Mouse (Mus musculus) thymus, postnatal 0 days (tissue): ENCODE results near the gene Myb. TPM values are rescaled to one million over a fixed set of nuclear protein-coding genes. Genes with fewer than 3 reads are reported as not detected.
A peak's percentile ranks its signal among the peaks of the same experiment; 100 is the strongest.
"Not testable (repeated sequence)": the region's sequence is repeated elsewhere in the genome, so short reads cannot be mapped to it uniquely, and the experiment has no call there.

Source experiments
- DNase-seq: peaks from one replicate; pipeline ENCODE4 v3.0.0-alpha.2; 2015; ENCODE audit warnings: low spot score
- polyA plus RNA-seq: library from polyadenylated mRNA; unstranded; fragments of >200 nt; fragmentation: Nextera tagmentation; extraction: Ambion mirVana; gene quantifications from 2 replicates; pipeline ENCODE4 v1.2.1, GENCODE M21; 2015

The Myb gene
- polyA plus RNA-seq, 1 experiment from 2014 or later, result 202 TPM

- no peak for DNase-seq
Measured at GRCm38 (mm10) chr10:21172650-21173200, 11.9 kb upstream of the Myb start.

- DNase-seq, result no peak
Measured at GRCm38 (mm10) chr10:21168466-21168865, 7.7 kb upstream of the Myb start.

DNA sequence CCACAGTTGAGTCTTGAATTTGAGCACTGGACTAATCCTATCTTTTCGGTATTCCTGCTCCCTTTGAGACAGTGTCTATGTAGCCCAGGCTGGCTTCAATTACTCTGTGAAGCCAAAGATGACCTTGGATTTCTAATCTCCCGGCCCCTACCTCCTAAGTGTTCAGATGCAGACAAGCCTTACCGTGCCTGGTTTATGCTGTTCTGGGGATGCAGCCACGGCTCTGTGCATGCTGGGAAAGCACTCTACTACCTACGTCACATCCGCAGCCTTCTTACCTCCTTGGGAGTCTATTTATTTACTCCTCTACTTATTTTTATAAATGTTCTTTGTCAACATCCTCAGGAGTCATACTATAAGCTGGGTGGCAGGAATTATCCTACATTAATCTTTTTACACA lies 7.1 kb upstream of the Myb start:
- DNase-seq, result no peak

DNA sequence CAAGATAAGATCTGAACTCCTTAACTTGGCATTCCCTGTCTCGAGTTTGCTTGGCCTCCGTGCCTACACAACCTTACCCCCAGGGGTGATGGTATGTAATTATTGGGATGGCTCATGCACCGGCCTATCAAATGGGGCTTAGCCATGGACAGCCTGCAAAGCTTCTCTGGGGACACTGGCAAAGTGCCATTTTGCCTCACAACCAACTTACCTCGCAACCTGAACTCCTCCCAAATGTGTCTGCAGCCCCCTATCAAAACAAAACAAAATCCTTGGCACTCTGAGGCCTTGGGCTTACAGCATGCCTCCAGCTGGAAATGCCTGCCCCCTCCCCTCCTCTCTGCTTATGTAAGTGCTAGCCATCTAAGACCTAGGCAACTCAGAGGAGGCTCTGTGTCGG lies 6.4 kb upstream of the Myb start:
- DNase-seq, result no peak

GRCm38 (mm10) chr10:21165411-21165810 lies 4.6 kb upstream of the Myb start:
- no peak for DNase-seq

DNA sequence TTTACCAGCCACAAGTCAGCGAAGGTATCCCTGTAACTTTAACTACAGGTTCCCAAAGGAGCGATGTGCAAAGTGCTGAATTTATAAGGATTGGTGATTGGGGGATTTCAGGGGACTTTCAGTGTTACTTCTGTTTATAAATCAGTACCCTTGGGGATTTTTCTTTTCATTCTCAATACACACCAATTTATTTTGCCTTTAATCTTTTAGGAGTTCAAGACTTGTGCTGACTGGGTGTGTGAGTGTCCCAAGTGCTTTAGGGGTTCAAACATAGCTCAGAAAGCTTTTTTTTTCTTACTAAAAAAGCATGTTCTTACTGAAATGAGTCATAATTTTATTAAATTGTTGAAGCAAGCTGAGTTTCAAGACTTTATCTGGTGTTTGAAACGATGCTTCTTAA lies 1.3 kb upstream of the Myb start:
- no peak for DNase-seq

- DNase-seq, result peak; percentile 76
Measured at GRCm38 (mm10) chr10:21161359-21162094, 743 bp upstream of the Myb start.

DNA sequence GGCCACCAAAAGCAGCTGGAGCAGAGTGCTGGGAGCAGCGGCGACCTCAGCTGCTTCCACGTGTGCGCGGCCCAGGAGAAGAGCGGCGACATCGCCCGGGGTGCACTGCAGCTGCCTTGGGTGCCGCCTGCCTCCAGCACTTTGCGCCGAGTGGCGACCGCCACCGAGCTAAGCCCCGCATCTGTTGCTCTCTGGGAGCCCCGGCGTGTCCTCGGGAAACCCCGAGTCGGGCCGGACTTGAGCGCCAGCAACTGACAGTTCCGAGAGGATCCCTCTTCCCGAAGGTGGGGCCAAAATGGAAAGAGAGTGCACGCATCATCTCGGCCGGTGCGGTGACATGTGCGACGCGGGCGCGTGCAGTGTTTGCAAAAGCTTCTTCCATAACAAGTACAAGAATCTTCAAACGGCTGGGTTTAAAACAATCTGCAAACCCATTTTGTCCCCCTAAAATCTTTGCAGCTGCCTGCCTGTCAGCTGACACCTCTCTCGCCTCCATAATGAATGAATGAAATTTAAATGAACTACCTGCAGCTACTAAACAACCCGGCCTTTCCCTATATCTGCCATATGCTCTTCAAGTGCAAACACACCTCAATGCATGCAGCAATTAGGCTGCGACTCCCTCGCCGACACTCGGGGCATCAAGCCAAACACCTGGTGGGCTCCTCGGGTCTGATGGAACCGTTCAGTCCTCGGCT lies 938 bp downstream of the Myb start:
- peak; percentile 60 for DNase-seq

- DNase-seq, result peak; percentile 75
Measured at GRCm38 (mm10) chr10:21158918-21159443, 1.8 kb downstream of the Myb start.

- DNase-seq, result peak; percentile 77
Measured at GRCm38 (mm10) chr10:21158111-21158917, 2.5 kb downstream of the Myb start.

DNA sequence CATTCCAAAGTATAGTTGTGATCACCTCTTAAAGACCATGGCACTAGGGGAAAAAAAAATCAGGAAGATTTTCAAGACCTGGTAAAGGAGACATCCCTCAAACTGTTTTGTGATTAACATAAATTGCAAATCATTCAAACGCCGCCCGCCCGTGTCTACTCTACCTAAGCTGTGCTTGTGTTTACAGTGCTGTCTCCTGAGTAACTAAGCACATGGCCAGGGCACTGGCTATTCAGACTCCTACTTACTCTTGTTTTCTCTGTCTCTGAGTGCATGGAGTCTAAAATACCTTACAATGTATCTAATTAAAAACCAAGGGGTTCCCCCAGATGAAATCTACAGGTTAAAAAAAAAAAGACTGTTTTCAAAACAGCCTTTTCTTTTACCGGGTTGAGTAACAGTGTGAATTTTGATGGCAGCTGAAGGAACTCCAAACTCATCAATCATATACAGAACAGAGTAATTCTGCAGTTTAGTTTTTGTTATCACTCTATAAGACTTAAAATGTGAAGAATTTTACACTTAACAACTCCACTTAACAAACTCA lies 3.8 kb downstream of the Myb start:
- no peak for DNase-seq

DNA sequence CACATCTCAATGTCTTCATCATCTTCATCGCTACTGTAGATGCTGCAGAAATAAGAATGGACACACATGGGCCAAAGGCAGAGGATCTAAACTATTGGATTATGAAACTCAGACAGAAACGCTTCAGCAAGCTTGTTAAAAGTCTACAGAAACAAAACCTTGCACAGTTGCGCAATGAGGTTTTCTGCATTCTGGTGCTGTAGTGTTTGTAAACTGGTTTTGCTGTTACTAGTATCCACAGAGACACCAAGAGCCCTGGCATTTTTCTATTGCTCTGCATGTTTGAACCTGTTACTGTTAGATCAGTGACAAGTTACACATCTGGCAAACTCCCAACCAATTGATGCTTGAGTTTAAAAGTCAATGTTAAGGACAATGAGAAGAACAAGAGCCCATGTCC lies 4.4 kb downstream of the Myb start:
- no peak for DNase-seq

DNA sequence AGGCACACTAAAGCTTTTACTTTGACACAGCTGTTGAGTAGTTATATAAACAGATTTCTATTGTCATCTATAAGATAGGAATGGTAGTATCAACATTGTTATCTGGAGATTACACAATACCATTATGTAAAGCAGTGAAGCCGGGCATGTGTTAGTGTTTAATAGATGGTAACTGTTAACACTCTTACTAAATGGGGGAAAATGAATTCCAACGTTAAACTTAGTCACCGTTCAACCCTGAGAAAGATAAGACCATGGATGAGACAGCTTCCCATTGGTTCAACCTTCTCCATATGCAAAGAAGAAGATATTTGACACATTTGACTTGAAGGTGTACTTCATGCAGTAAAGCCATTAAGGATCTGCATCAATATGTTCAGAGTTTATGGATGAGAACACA lies 5.9 kb downstream of the Myb start:
- DNase-seq, result no peak

DNA sequence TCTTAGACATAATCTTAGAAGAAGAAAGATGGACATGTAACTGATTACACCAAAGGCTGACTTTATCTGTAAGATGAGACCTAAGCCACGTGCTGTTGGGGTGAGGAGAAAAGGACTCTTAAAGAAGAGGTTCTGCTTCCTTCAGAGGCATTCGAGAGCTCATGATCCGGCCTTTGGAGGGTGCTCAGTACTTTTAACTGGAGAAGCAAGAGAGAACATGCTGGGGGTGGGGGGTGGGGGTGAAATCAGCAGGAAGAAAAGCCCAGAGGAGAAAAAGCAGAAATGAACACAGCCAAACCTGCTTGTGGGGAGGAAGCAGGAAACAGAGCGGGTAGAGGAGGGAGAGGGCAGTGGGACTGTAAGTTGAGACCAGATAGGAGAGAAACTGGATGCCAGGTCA lies 7.4 kb downstream of the Myb start:
- DNase-seq, result no peak

- DNase-seq, result no peak
Measured at GRCm38 (mm10) chr10:21152812-21153211, 8.0 kb downstream of the Myb start.

DNA sequence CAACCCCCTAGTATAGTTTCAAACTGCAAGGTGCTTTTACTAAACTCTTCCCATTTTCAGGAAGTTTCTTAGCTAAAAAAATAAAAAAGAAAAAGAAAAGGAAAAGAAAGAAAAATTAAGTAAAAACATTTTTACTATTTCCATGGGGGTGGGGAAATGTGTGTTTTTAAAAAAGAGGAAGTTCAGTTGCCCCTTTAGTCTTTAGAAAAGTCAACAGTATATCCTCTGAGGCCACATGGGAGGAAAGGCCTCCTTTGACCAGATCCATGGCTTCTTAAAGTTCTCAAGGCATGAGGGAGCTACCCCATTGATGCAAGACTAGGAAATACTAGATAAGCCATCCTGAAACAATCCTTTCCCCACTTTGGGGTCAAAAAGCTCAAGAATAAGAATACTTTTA lies 9.5 kb downstream of the Myb start:
- DNase-seq, result no peak

GRCm38 (mm10) chr10:21149945-21150344 lies 10.8 kb downstream of the Myb start:
- not testable (repeated sequence) for DNase-seq

- no peak for DNase-seq
Measured at GRCm38 (mm10) chr10:21146719-21147118, 14.1 kb downstream of the Myb start.

DNA sequence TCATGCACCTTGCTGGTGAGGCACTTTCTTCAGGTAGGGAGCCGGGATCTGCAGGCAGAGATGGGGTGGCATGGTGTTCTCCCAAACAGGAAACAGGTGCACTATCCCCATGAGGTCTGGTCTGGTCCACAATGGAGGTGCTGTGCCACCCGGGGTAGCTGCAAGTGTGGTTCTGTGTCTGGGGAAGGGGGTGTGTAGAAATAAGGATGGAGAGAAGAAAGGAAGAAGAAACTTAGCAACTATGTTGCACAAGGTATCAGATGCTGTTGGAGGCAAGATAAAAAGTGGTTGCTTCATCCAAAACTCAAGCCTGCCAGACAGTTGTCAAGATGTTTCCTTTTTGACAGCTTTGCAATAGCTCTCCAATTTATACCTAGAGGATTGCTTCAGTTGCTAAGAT lies 14.5 kb downstream of the Myb start:
- no peak for DNase-seq

- no peak for DNase-seq
Measured at GRCm38 (mm10) chr10:21144627-21145504, 15.9 kb downstream of the Myb start.
